8 mouse cellular contexts compared by ENCODE assay signal in genomic region chr4:114406355-114407101, GRCm38 (mm10). TPM values are rescaled to one million over a fixed set of nuclear protein-coding genes. Genes with fewer than 3 reads are reported as not detected.
DNase-seq lines count a peak whose midpoint lies in the region; ATAC-seq and TF ChIP-seq lines count a peak whose summit lies in the region.

Gene Trabd2b, plus strand, starts transcription at chr4:114406724.

- no peaks in the 10 kb centered on the region for H3K9me3 ChIP-seq in embryonic facial prominence, embryonic 15.5 days (replicated peaks)
- no peaks in the 10 kb centered on the region for H3K9me3 ChIP-seq in hindbrain, embryonic 12.5 days (replicated peaks)
- no peaks in the 10 kb centered on the region for H3K9me3 ChIP-seq in limb, embryonic 15.5 days

- DNase-seq in adrenal gland, adult (ENCODE audit: inconsistent age in 2 of 2, low spot score in 1 of 2) = peak; percentile 15 to 65
- DNase-seq in adrenal gland, adult 8-10 months = no peak
- DNase-seq in A20 (ENCODE audit: low read depth, low spot score) = peak; percentile 17
- DNase-seq in ovary, adult 18-20 months (ENCODE audit: low spot score) = no peak

- no peaks in the 10 kb centered on the region for H3K36me3 ChIP-seq in embryonic facial prominence, embryonic 15.5 days
- H3K36me3 ChIP-seq in hindbrain, embryonic 12.5 days = no peaks in the 10 kb centered on the region
- no peaks in the 10 kb centered on the region for H3K36me3 ChIP-seq in limb, embryonic 15.5 days
- no peaks in the 10 kb centered on the region for H3K36me3 ChIP-seq in small intestine, adult 2 months (ENCODE audit: control insufficient read depth, insufficient read depth, low read length)

- peak; percentile 12 for ATAC-seq in embryonic facial prominence, embryonic 15.5 days (ENCODE audit: insufficient number of reproducible peaks, low FRiP score, low TSS enrichment, low read depth)
- ATAC-seq in hindbrain, embryonic 12.5 days (ENCODE audit: low FRiP score) = peak; percentile 69
- ATAC-seq in limb, embryonic 15.5 days (ENCODE audit: insufficient number of reproducible peaks, low FRiP score, low TSS enrichment, low read depth) = peak; percentile 25; the same call in 1 of the 2 replicates

- peaks cover 36% of the 10 kb centered on the region for H3K4me1 ChIP-seq in embryonic facial prominence, embryonic 15.5 days
- peaks cover 30% of the 10 kb centered on the region for H3K4me1 ChIP-seq in hindbrain, embryonic 12.5 days
- H3K4me1 ChIP-seq in limb, embryonic 15.5 days = peaks cover 44% of the 10 kb centered on the region
- H3K4me1 ChIP-seq in small intestine, adult 2 months (ENCODE audit: control insufficient read depth, insufficient read depth, insufficient read length, low read length) = no peaks in the 10 kb centered on the region; the same call in 1 of the 2 replicates

- TF ChIP-seq POLR2A in small intestine, adult 2 months (IDR thresholded peaks at IDR 0.05; ENCODE audit: low read depth, low read length) = no peak

- no peak for TF ChIP-seq CTCF in small intestine, adult 2 months (IDR thresholded peaks at IDR 0.05; ENCODE audit: extremely low read depth, insufficient read length, insufficient replicate concordance, low read depth, low read length)

- peaks cover 41% of the 10 kb centered on the region for H3K27me3 ChIP-seq in embryonic facial prominence, embryonic 15.5 days
- peaks cover 32% of the 10 kb centered on the region for H3K27me3 ChIP-seq in hindbrain, embryonic 12.5 days
- peaks cover 58% of the 10 kb centered on the region for H3K27me3 ChIP-seq in limb, embryonic 15.5 days
- H3K27me3 ChIP-seq in small intestine, adult 2 months (ENCODE audit: control insufficient read depth, insufficient read depth, low read length) = peaks cover 13% of the 10 kb centered on the region; the same call in 1 of the 2 replicates

- H3K4me2 ChIP-seq in embryonic facial prominence, embryonic 15.5 days (replicated peaks) = peak within 1 kb of the TSS; percentile 95
- peak within 1 kb of the TSS; percentile 98 for H3K4me2 ChIP-seq in hindbrain, embryonic 12.5 days (replicated peaks)
- peak within 1 kb of the TSS; percentile 87 for H3K4me2 ChIP-seq in limb, embryonic 15.5 days

- H3K9ac ChIP-seq in embryonic facial prominence, embryonic 15.5 days = peak within 1 kb of the TSS; percentile 63
- H3K9ac ChIP-seq in hindbrain, embryonic 12.5 days = peak within 1 kb of the TSS; percentile 73
- H3K9ac ChIP-seq in limb, embryonic 15.5 days = peak within 1 kb of the TSS; percentile 72

- H3K4me3 ChIP-seq in embryonic facial prominence, embryonic 15.5 days (replicated peaks) = peak within 1 kb of the TSS; percentile 77
- H3K4me3 ChIP-seq in hindbrain, embryonic 12.5 days = peak within 1 kb of the TSS; percentile 72
- H3K4me3 ChIP-seq in limb, embryonic 15.5 days = peak within 1 kb of the TSS; percentile 60
- peak within 1 kb of the TSS; percentile 67 for H3K4me3 ChIP-seq in small intestine, adult 2 months (ENCODE audit: low read depth, low read length)

- peak within 1 kb of the TSS; percentile 94 for H3K27ac ChIP-seq in embryonic facial prominence, embryonic 15.5 days (replicated peaks)
- peak within 1 kb of the TSS; percentile 77 for H3K27ac ChIP-seq in hindbrain, embryonic 12.5 days
- H3K27ac ChIP-seq in limb, embryonic 15.5 days = peak within 1 kb of the TSS; percentile 96
- H3K27ac ChIP-seq in small intestine, adult 2 months (ENCODE audit: insufficient read depth, low read depth, low read length) = no peak within 1 kb of the TSS

- WGBS in embryonic facial prominence, embryonic 15.5 days = under 1% methylated on average over 59 of the region's 61 CpGs
- WGBS in hindbrain, embryonic 12.5 days = 1% methylated on average over 61 of the region's 61 CpGs
- under 1% methylated on average over 58 of the region's 61 CpGs for WGBS in limb, embryonic 15.5 days
- WGBS in small intestine, adult 2 months = 3% methylated on average over 59 of the region's 61 CpGs

RNA-seq across cellular contexts. Expression of gene Trabd2b, which starts in this region (rescaled TPM):
- 1 to 10 TPM; 1.3 to 3.6 (median 1.8) TPM for total RNA-seq in adrenal gland, adult 8-10 months (2022)
- 2.2 and 2.7 TPM in 2 replicates for polyA plus RNA-seq in embryonic facial prominence, embryonic 15.5 days (2015; fragmentation: Nextera tagmentation; extraction: Ambion mirVana)
- polyA plus RNA-seq in hindbrain, embryonic 12.5 days (2016; fragmentation: Nextera tagmentation; extraction: Ambion mirVana) = 2.0 and 2.8 TPM in 2 replicates
- polyA plus RNA-seq in limb, embryonic 15.5 days (2015; fragmentation: Nextera tagmentation; extraction: Ambion mirVana) = 2.7 and 3.1 TPM in 2 replicates
- polyA plus RNA-seq in small intestine, adult 2 months (2012; rRNA removed) = 0.32 and 0.47 TPM in 2 replicates

Comparison
In these comparisons a context has a peak if more than half of its experiments do, and no peak if none do; other contexts are left out.
1. DNase-seq: peak in adrenal gland, adult (2 of 2) and A20 (single experiment); none in adrenal gland, adult 8-10 months (single experiment) and ovary, adult 18-20 months (single experiment).
2. ATAC-seq: peak in every context shown above with its lines; median percentile 69 in hindbrain, embryonic 12.5 days; 25 in limb, embryonic 15.5 days; 12 in embryonic facial prominence, embryonic 15.5 days.
3. Peak in every context shown above with its lines, with median percentiles within 50 percentile points of each other: H3K4me2 ChIP-seq, H3K4me3 ChIP-seq and H3K9ac ChIP-seq.